Mouse (Mus musculus): ENCODE results near the gene Gm4924. TPM values are rescaled to one million over a fixed set of nuclear protein-coding genes. Genes with fewer than 3 reads are reported as not detected.
A peak's percentile ranks its signal among the peaks of the same experiment; 100 is the strongest.

The Gm4924 gene
- 1 to 10 TPM in 3 of 4 experiments, under 1 TPM in 1; 0.43 to 2.5 (median 1.2) TPM for total RNA-seq (2022)

GRCm38 (mm10) chr10:82354083-82355010 is at the start of gene Gm4924:
Gene Gm4924 (plus strand): TSS chr10:82354255.
- DNase-seq (ENCODE audit: low spot score in 2 of 2) = peak; percentile 25 to 49

GRCm38 (mm10) chr10:82316482-82316881 is 37.6 kb upstream of the Gm4924 start, which contains the start of gene 4932415D10Rik:
Gene 4932415D10Rik (minus strand): TSS chr10:82316582.
- DNase-seq (ENCODE audit: low spot score in 2 of 2) = no peak

GRCm38 (mm10) chr10:82320134-82320533 is 33.9 kb upstream of the Gm4924 start:
- DNase-seq (ENCODE audit: low spot score in 2 of 2) = no peak

GRCm38 (mm10) chr10:82329826-82330225 is 24.2 kb upstream of the Gm4924 start:
- no peak for DNase-seq (ENCODE audit: low spot score in 2 of 2)

- DNase-seq (ENCODE audit: low spot score in 2 of 2) = no peak
Observed at GRCm38 (mm10) chr10:82355401-82355800, 1.3 kb downstream of the Gm4924 start.

- DNase-seq (ENCODE audit: low spot score in 2 of 2) = no peak
Observed at GRCm38 (mm10) chr10:82361911-82362310, 7.9 kb downstream of the Gm4924 start.

- no peak for DNase-seq (ENCODE audit: low spot score in 2 of 2)
Observed at GRCm38 (mm10) chr10:82382992-82383391, 28.9 kb downstream of the Gm4924 start.

GRCm38 (mm10) chr10:82409511-82409910 is 55.5 kb downstream of the Gm4924 start:
- no peak for DNase-seq (ENCODE audit: low spot score in 2 of 2)

GRCm38 (mm10) chr10:82423631-82424030 is 69.6 kb downstream of the Gm4924 start:
- no peak for DNase-seq (ENCODE audit: low spot score in 2 of 2)

Other genes with a start within 250 kb of the Gm4924 start
- 1 to 10 TPM in 1 of 4 experiments, under 1 TPM in 3; 0.31 to 1.4 (median 0.70) TPM for gene AU041133, start 226.2 kb upstream of the Gm4924 start, total RNA-seq (2022)
- 1 to 10 TPM; 4.6 to 5.9 (median 5.2) TPM for gene Zfp938, start 113.0 kb upstream of the Gm4924 start, total RNA-seq (2022)
- gene 4932415D10Rik, start 37.7 kb upstream of the Gm4924 start, total RNA-seq (2022) = not detected
- gene Gm1553, start 138.4 kb downstream of the Gm4924 start, total RNA-seq (2022) = not detected